Mouse (Mus musculus): ENCODE measurements at regions not wholly inside any gene's neighbourhood (a gene's known extent, or its start where the extent isn't known, plus 50 kb on each side); places are given as distances from the start of the nearest gene placed in this dataset.

DNA sequence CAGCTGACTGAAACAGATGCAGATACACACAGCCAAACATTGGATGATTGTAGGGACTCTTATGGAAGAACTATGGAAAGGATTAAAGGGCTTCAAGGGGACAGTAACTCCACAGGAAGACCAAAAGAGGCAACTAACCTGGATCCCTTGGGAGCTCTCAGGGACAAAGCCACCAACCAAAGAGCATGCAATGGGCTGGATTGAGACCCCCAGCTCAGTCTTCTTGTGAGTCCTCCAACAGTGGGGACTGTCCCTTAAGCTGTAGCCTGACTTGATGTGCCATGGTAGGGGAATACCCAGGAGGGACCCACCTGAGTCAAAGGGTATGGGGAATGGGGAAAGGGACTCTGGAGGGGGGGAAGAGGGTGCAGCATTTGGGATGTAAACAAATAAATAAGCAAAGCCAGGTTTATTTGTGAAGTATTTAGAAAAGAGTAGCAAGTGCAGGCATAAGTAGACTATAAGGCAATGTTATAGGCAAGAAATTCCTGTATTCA is 313.8 kb downstream of the Otol1 start:
- H3K36me3 ChIP-seq (ENCODE audit: control insufficient read depth, insufficient read depth) = no peaks in the 10 kb centered on the region
- H3K27me3 ChIP-seq (ENCODE audit: control insufficient read depth, insufficient read depth, insufficient read length) = no peaks in the 10 kb centered on the region
- no peaks in the 10 kb centered on the region for H3K79me2 ChIP-seq (ENCODE audit: control insufficient read depth, insufficient read depth)
- H3ac ChIP-seq (ENCODE audit: control insufficient read depth, insufficient read length, low read depth) = no peak overlapping the region
- TF ChIP-seq USF1 (IDR thresholded peaks at IDR 0.05; ENCODE audit: low read depth) (no peak), MYOG (IDR thresholded peaks at IDR 0.05; ENCODE audit: control insufficient read depth, extremely low read depth, insufficient read length) (no peak), CEBPB (IDR thresholded peaks at IDR 0.05; ENCODE audit: low read depth) (no peak), MYOD1 (IDR thresholded peaks at IDR 0.05; ENCODE audit: control insufficient read depth, insufficient read length, low read depth) (no peak), FOSL1 (IDR thresholded peaks at IDR 0.05; ENCODE audit: insufficient read depth, low read length, poor library complexity, severe bottlenecking) (no peak), MAX (IDR thresholded peaks at IDR 0.05) (no peak), CTCF (IDR thresholded peaks at IDR 0.05; ENCODE audit: control insufficient read depth, insufficient read depth, insufficient read length) (no peak)
- H3K79me3 ChIP-seq (ENCODE audit: low read depth) = no peaks in the 10 kb centered on the region
- no peak overlapping the region for H3K4me3 ChIP-seq (ENCODE audit: insufficient read depth, poor library complexity, severe bottlenecking)

GRCm38 (mm10) chr3:70324692-70325091 is 317.3 kb downstream of the Otol1 start:
- H3K4me3 ChIP-seq (ENCODE audit: insufficient read depth, poor library complexity, severe bottlenecking) = no peak overlapping the region
- TF ChIP-seq USF1 (IDR thresholded peaks at IDR 0.05; ENCODE audit: low read depth) (no peak), CTCF (IDR thresholded peaks at IDR 0.05; ENCODE audit: control insufficient read depth, insufficient read depth, insufficient read length) (no peak), FOSL1 (IDR thresholded peaks at IDR 0.05; ENCODE audit: insufficient read depth, low read length, poor library complexity, severe bottlenecking) (no peak), MYOG (IDR thresholded peaks at IDR 0.05; ENCODE audit: control insufficient read depth, extremely low read depth, insufficient read length) (no peak), MAX (IDR thresholded peaks at IDR 0.05) (no peak), CEBPB (IDR thresholded peaks at IDR 0.05; ENCODE audit: low read depth) (no peak), MYOD1 (IDR thresholded peaks at IDR 0.05; ENCODE audit: control insufficient read depth, insufficient read length, low read depth) (no peak)
- H3K27me3 ChIP-seq (ENCODE audit: control insufficient read depth, insufficient read depth, insufficient read length) = no peaks in the 10 kb centered on the region
- no peaks in the 10 kb centered on the region for H3K79me2 ChIP-seq (ENCODE audit: control insufficient read depth, insufficient read depth)
- no peaks in the 10 kb centered on the region for H3K79me3 ChIP-seq (ENCODE audit: low read depth)
- no peaks in the 10 kb centered on the region for H3K36me3 ChIP-seq (ENCODE audit: control insufficient read depth, insufficient read depth)
- no peak overlapping the region for H3ac ChIP-seq (ENCODE audit: control insufficient read depth, insufficient read length, low read depth)
